Mouse (Mus musculus): ENCODE data around the gene Loxl4. TPM values are rescaled to one million over a fixed set of nuclear protein-coding genes. Genes with fewer than 3 reads are reported as not detected.

Gene Loxl4
- total and polyA plus RNA-seq, 3 experiments = 0.19 TPM; not detected in 2

GRCm38 (mm10) chr19:42589246-42589645 lies 23.4 kb downstream of the Loxl4 start:
- dilution Hi-C loops (cut with MboI; ENCODE audit: extremely low pct_ligation_motif_present, extremely low pct_unique_long_range_greater_than_20kb, low sequenced_read_pairs) = no loop called here
- TF ChIP-seq CHD2 (IDR thresholded peaks at IDR 0.05; ENCODE audit: low read length) = no peak
- peak; percentile 32 for TF ChIP-seq RAD21 (IDR thresholded peaks at IDR 0.05; ENCODE audit: low read depth, low read length)
- TF ChIP-seq CTCF (conservative IDR thresholded peaks at IDR 0.05 in 1 of 2, IDR thresholded peaks at IDR 0.05 in 1 of 2; ENCODE audit: low read depth in 2 of 2, low read length in 2 of 2) = peak in 1 of 2 experiments; percentile 36; a peak in 2 of 4 replicates
- no peak for TF ChIP-seq MAFK (IDR thresholded peaks at IDR 0.05; ENCODE audit: insufficient replicate concordance, low read length)

DNA sequence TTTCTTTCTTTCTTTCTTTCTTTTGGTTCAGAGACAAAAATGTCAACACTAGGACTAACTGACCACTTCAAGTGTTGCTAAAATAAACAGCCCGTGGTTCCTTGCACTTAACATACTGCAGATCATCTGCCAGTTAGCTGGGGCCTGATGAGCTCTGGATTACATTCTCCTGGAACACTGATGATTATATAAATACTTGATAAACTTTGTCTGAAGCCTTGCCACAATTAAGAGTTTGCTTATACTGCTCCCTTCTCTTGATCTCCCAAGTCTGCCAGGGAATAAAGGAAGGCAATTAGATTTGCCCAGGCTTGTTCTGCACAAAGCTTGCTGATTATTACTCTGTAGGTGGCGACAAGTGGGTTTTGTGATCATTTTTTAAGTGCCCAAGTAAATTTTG lies 24.9 kb downstream of the Loxl4 start:
- Histone ChIP-seq H3K4me2 (ENCODE audit: insufficient read depth, low read depth, poor library complexity, severe bottlenecking) (no peak overlapping the region), H3K27ac (ENCODE audit: insufficient read depth, low read depth) (no peak overlapping the region), H3K4me1 (ENCODE audit: control insufficient read depth in 1 of 2, insufficient read depth in 2 of 2) (peaks cover 0 to 6% of the 10 kb centered on the region in 2 experiments; a peak in 1 of 4 replicates)

More at GRCm38 (mm10) chr19:42589246-42589645, 23.4 kb downstream of the Loxl4 start:
- no peak overlapping the region for H3K4me2 ChIP-seq (ENCODE audit: insufficient read depth, low read depth, poor library complexity, severe bottlenecking)
- no peaks in the 10 kb centered on the region for H3K9me3 ChIP-seq (replicated peaks; ENCODE audit: low read length)
- no peaks in the 10 kb centered on the region for H3K79me2 ChIP-seq (replicated peaks; ENCODE audit: control insufficient read depth, extremely low read depth, insufficient read depth, poor library complexity, severe bottlenecking)
- H3K9ac ChIP-seq (ENCODE audit: insufficient read depth, low read depth) = no peak overlapping the region
- H3K4me1 ChIP-seq (ENCODE audit: control insufficient read depth in 1 of 2, insufficient read depth in 2 of 2) = peaks cover 0 to 6% of the 10 kb centered on the region in 2 experiments; a peak in 1 of 4 replicates
- in situ Hi-C loops (cut with MboI; ENCODE audit: low pct_ligation_motif_present, low pct_unique_long_range_greater_than_20kb, low sequenced_read_pairs) = no loop called here
- no peak overlapping the region for H3K27ac ChIP-seq (ENCODE audit: insufficient read depth, low read depth)
- H3K4me3 ChIP-seq (replicated peaks in 1 of 3; ENCODE audit: low read depth in 2 of 3, low read length in 2 of 3, poor library complexity in 1 of 3) = no peak overlapping the region
- no peak for DNase-seq (ENCODE audit: extremely low read depth)
- no peaks in the 10 kb centered on the region for H3K27me3 ChIP-seq (replicated peaks)
- H3K36me3 ChIP-seq (replicated peaks in 1 of 2; ENCODE audit: control insufficient read depth in 1 of 2, insufficient read depth in 1 of 2, low read length in 1 of 2) = peaks cover 29 to 75% of the 10 kb centered on the region in 2 experiments

DNA sequence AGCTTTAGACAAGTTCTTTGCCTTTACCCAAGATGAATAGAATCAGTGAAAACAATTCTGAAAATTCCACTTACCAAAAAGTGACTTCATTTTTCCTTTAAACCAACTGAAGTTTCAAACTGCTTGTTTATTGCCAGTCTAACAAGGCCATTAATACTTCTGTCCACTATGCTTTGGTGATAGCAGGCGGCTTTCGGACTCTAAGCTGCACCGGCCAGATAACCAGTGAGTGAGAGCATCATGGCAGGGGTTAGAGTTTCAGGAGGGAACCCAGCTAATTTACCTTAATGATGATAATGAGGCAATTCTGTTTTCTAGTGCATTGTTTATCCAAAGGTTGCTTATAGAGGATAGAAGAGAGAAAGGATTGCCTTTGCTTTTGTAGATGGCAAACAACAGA lies 28.4 kb downstream of the Loxl4 start:
- in situ Hi-C loops (cut with MboI; ENCODE audit: low pct_ligation_motif_present, low pct_unique_long_range_greater_than_20kb, low sequenced_read_pairs) = no loop called here
- no peak for TF ChIP-seq SMC3 (IDR thresholded peaks at IDR 0.05; ENCODE audit: low read depth, low read length)
- no peak for TF ChIP-seq EP300 (IDR thresholded peaks at IDR 0.05; ENCODE audit: low read length)
- TF ChIP-seq MAFK (IDR thresholded peaks at IDR 0.05; ENCODE audit: insufficient replicate concordance, low read length) = no peak
- no peak for TF ChIP-seq MAX (IDR thresholded peaks at IDR 0.05; ENCODE audit: low read length)
- no peak for TF ChIP-seq JUN (IDR thresholded peaks at IDR 0.05; ENCODE audit: insufficient read depth, low read depth, low read length)
- no peak for TF ChIP-seq TBP (conservative IDR thresholded peaks at IDR 0.05; ENCODE audit: low read depth, low read length)
- TF ChIP-seq JUND (conservative IDR thresholded peaks at IDR 0.05; ENCODE audit: low read depth, low read length) = no peak
- no peak for TF ChIP-seq MXI1 (IDR thresholded peaks at IDR 0.05; ENCODE audit: low read depth, low read length)
- TF ChIP-seq POLR2AphosphoS2 (IDR thresholded peaks at IDR 0.05; ENCODE audit: low read depth, low read length) = no peak
- TF ChIP-seq SIN3A (IDR thresholded peaks at IDR 0.05; ENCODE audit: low read length) = no peak
- TF ChIP-seq POLR2A (IDR thresholded peaks at IDR 0.05; ENCODE audit: low read depth, low read length) = no peak
- TF ChIP-seq GABPA (IDR thresholded peaks at IDR 0.05; ENCODE audit: insufficient replicate concordance, low read depth, low read length) = no peak
- no peak for TF ChIP-seq ZNF384 (IDR thresholded peaks at IDR 0.05; ENCODE audit: low read depth, low read length)
- peaks cover 0 to 6% of the 10 kb centered on the region in 2 experiments; a peak in 1 of 4 replicates for H3K4me1 ChIP-seq (ENCODE audit: control insufficient read depth in 1 of 2, insufficient read depth in 2 of 2)
- no peaks in the 10 kb centered on the region for H3K9me3 ChIP-seq (replicated peaks; ENCODE audit: low read length)
- no peak for DNase-seq (ENCODE audit: extremely low read depth)
- H3K36me3 ChIP-seq (replicated peaks in 1 of 2; ENCODE audit: control insufficient read depth in 1 of 2, insufficient read depth in 1 of 2, low read length in 1 of 2) = peaks cover 23 to 61% of the 10 kb centered on the region in 2 experiments
- H3K79me2 ChIP-seq (replicated peaks; ENCODE audit: control insufficient read depth, extremely low read depth, insufficient read depth, poor library complexity, severe bottlenecking) = no peaks in the 10 kb centered on the region
- no peak overlapping the region for H3K4me2 ChIP-seq (ENCODE audit: insufficient read depth, low read depth, poor library complexity, severe bottlenecking)
- H3K27me3 ChIP-seq (replicated peaks) = no peaks in the 10 kb centered on the region
- no peak overlapping the region for H3K4me3 ChIP-seq (replicated peaks in 1 of 3; ENCODE audit: low read depth in 2 of 3, low read length in 2 of 3, poor library complexity in 1 of 3)
- no peak overlapping the region for H3K27ac ChIP-seq (ENCODE audit: insufficient read depth, low read depth)
- H3K9ac ChIP-seq (ENCODE audit: insufficient read depth, low read depth) = no peak overlapping the region
- dilution Hi-C loops (cut with MboI; ENCODE audit: extremely low pct_ligation_motif_present, extremely low pct_unique_long_range_greater_than_20kb, low sequenced_read_pairs) = no loop called here

More for the DNA sequence above, 24.9 kb downstream of the Loxl4 start:
- TF ChIP-seq CHD2 (IDR thresholded peaks at IDR 0.05; ENCODE audit: low read length) (no peak), TCF12 (IDR thresholded peaks at IDR 0.05; ENCODE audit: low read depth, low read length) (no peak), POLR2A (IDR thresholded peaks at IDR 0.05; ENCODE audit: low read depth, low read length) (no peak), JUN (IDR thresholded peaks at IDR 0.05; ENCODE audit: insufficient read depth, low read depth, low read length) (no peak), MEF2A (IDR thresholded peaks at IDR 0.05; ENCODE audit: borderline replicate concordance, low read depth, low read length) (no peak), IRF4 (IDR thresholded peaks at IDR 0.05; ENCODE audit: low read depth, low read length) (no peak), SMC3 (IDR thresholded peaks at IDR 0.05; ENCODE audit: low read depth, low read length) (no peak), MAFK (IDR thresholded peaks at IDR 0.05; ENCODE audit: insufficient replicate concordance, low read length) (no peak), MYC (IDR thresholded peaks at IDR 0.05; ENCODE audit: low read depth, low read length) (no peak)
- H3K79me2 ChIP-seq (replicated peaks; ENCODE audit: control insufficient read depth, extremely low read depth, insufficient read depth, poor library complexity, severe bottlenecking) = no peaks in the 10 kb centered on the region
- H3K9me3 ChIP-seq (replicated peaks; ENCODE audit: low read length) = no peaks in the 10 kb centered on the region
- H3K4me3 ChIP-seq (replicated peaks in 1 of 3; ENCODE audit: low read depth in 2 of 3, low read length in 2 of 3, poor library complexity in 1 of 3) = no peak overlapping the region
- no peak for DNase-seq (ENCODE audit: extremely low read depth)
- peaks cover 29 to 75% of the 10 kb centered on the region in 2 experiments for H3K36me3 ChIP-seq (replicated peaks in 1 of 2; ENCODE audit: control insufficient read depth in 1 of 2, insufficient read depth in 1 of 2, low read length in 1 of 2)
- H3K9ac ChIP-seq (ENCODE audit: insufficient read depth, low read depth) = no peak overlapping the region
- H3K27me3 ChIP-seq (replicated peaks) = no peaks in the 10 kb centered on the region
- in situ Hi-C loops (cut with MboI; ENCODE audit: low pct_ligation_motif_present, low pct_unique_long_range_greater_than_20kb, low sequenced_read_pairs) (no loop called here), dilution Hi-C loops (cut with MboI; ENCODE audit: extremely low pct_ligation_motif_present, extremely low pct_unique_long_range_greater_than_20kb, low sequenced_read_pairs) (no loop called here)
